Mouse (Mus musculus) MN1 (cell line): ENCODE data around the gene Adprh.
A peak's percentile ranks its signal among the peaks of the same experiment; 100 is the strongest.

Source experiments
- DNase-seq: peaks from one replicate; pipeline ENCODE4 v3.0.0-alpha.2; 2016; ENCODE audit warnings: low spot score

The Adprh gene

GRCm38 (mm10) chr16:38442216-38442615, 10.3 kb downstream of the Adprh start:
- no peak for DNase-seq

- DNase-seq = no peak
These were observed 10.9 kb downstream of the Adprh start for GRCm38 (mm10) chr16:38441611-38442010.

- DNase-seq = no peak
These were observed 12.1 kb downstream of the Adprh start for GRCm38 (mm10) chr16:38440403-38440802.

- DNase-seq = no peak
These were observed 13.3 kb downstream of the Adprh start for GRCm38 (mm10) chr16:38439190-38439589.

GRCm38 (mm10) chr16:38434295-38434795, 18.2 kb downstream of the Adprh start:
- DNase-seq = no peak

GRCm38 (mm10) chr16:38433514-38433913, 19.0 kb downstream of the Adprh start:
- DNase-seq = no peak

- no peak for DNase-seq
These were observed 19.7 kb downstream of the Adprh start, which contains the start of gene Pla1a for GRCm38 (mm10) chr16:38432498-38433425. Gene Pla1a (minus strand): TSS chr16:38433145.

GRCm38 (mm10) chr16:38431446-38432185, 20.9 kb downstream of the Adprh start:
- no peak for DNase-seq

- no peak for DNase-seq
These were observed 26.7 kb downstream of the Adprh start for GRCm38 (mm10) chr16:38425799-38426198.

GRCm38 (mm10) chr16:38425374-38425773, 27.1 kb downstream of the Adprh start:
- DNase-seq = no peak

- DNase-seq = no peak
These were observed 37.5 kb downstream of the Adprh start for GRCm38 (mm10) chr16:38414953-38415352.

- no peak for DNase-seq
These were observed 44.1 kb downstream of the Adprh start for GRCm38 (mm10) chr16:38408416-38408815.

GRCm38 (mm10) chr16:38407584-38407983, 44.9 kb downstream of the Adprh start:
- DNase-seq = no peak

- DNase-seq = no peak
These were observed 45.8 kb downstream of the Adprh start for GRCm38 (mm10) chr16:38406708-38407107.

- DNase-seq = no peak
These were observed 46.2 kb downstream of the Adprh start for GRCm38 (mm10) chr16:38406293-38406692.

GRCm38 (mm10) chr16:38403639-38404038, 48.9 kb downstream of the Adprh start:
- DNase-seq = no peak

GRCm38 (mm10) chr16:38401468-38401867, 51.0 kb downstream of the Adprh start:
- DNase-seq = no peak

- DNase-seq = no peak
These were observed 52.1 kb downstream of the Adprh start for GRCm38 (mm10) chr16:38400311-38400960.

GRCm38 (mm10) chr16:38399531-38400231, 52.8 kb downstream of the Adprh start:
- peak; percentile 60 for DNase-seq

- DNase-seq = peak; percentile 30
These were observed 53.4 kb downstream of the Adprh start for GRCm38 (mm10) chr16:38399076-38399475.

GRCm38 (mm10) chr16:38398266-38398665, 54.2 kb downstream of the Adprh start:
- DNase-seq = no peak

GRCm38 (mm10) chr16:38396155-38396554, 56.3 kb downstream of the Adprh start:
- DNase-seq = peak; percentile 57
